Mouse (Mus musculus) heart, embryonic 11.5 days (tissue): ENCODE results near the gene Mpc2. TPM values are rescaled to one million over a fixed set of nuclear protein-coding genes. Genes with fewer than 3 reads are reported as not detected.

Experiments
- ATAC-seq: fragments of 200-750 bp; cut with Nextera tagmentation; replicated peaks from 2 replicates; pipeline ENCODE4 v1.8.0; 2017; ENCODE audit warnings: moderate library complexity; ENCODE audit not compliant: insufficient number of reproducible peaks, low FRiP score, low TSS enrichment
- H3K27ac ChIP-seq: fragments of 300-500 bp; sonication (generic); 2 replicates; pipeline ENCODE4 v1.5.1; 2014; ENCODE audit warnings: mild to moderate bottlenecking, low read depth, low read length
- H3K27me3 ChIP-seq: fragments of 300-500 bp; sonication (generic); 2 replicates; pipeline ENCODE4 v1.6.1; 2014; ENCODE audit warnings: mild to moderate bottlenecking, low read length, mixed read lengths; ENCODE audit not compliant: control insufficient read depth, insufficient read depth
- H3K36me3 ChIP-seq: fragments of 300-500 bp; sonication (generic); 2 replicates; pipeline ENCODE4 v1.6.1; 2014; ENCODE audit warnings: mild to moderate bottlenecking, low read length, moderate library complexity, mixed read lengths; ENCODE audit not compliant: control insufficient read depth, insufficient read depth
- H3K4me1 ChIP-seq: fragments of 300-500 bp; sonication (generic); 2 replicates; pipeline ENCODE4 v1.6.1; 2014; ENCODE audit warnings: low read length; ENCODE audit not compliant: control insufficient read depth, insufficient read depth
- H3K4me2 ChIP-seq: fragments of 300-500 bp; sonication (generic); 2 replicates; pipeline ENCODE4 v1.6.1; 2014; ENCODE audit warnings: mild to moderate bottlenecking, moderate library complexity
- H3K4me3 ChIP-seq: fragments of 300-500 bp; sonication (generic); 2 replicates; pipeline ENCODE4 v1.5.1; 2014; ENCODE audit warnings: low read depth, low read length
- H3K9ac ChIP-seq: fragments of 300-500 bp; sonication (generic); 2 replicates; pipeline ENCODE4 v1.6.1; 2014; ENCODE audit warnings: mild to moderate bottlenecking, low read depth, low read length, moderate library complexity
- H3K9me3 ChIP-seq: fragments of 300-500 bp; sonication (generic); replicated peaks from 2 replicates; pipeline ENCODE4 v1.6.1; 2016; ENCODE audit warnings: low read length; ENCODE audit not compliant: control insufficient read depth
- WGBS: fragments of 180-500 bp; shearing (Covaris S2); extraction: QIAGEN DNeasy Blood & Tissue Kit; methylation state at CpG from one replicate; pipeline ENCODE4 v1.1.7; 2014; ENCODE audit not compliant: insufficient replicate concordance; 5-methylcytosine and 5-hydroxymethylcytosine counted together
- polyA plus RNA-seq: library from polyadenylated mRNA; unstranded; fragments of >200 nt; fragmentation: Nextera tagmentation; extraction: Ambion mirVana; gene quantifications from 2 replicates; pipeline ENCODE4 v1.2.1, GENCODE M21; 2014

The Mpc2 gene
- polyA plus RNA-seq, 1 experiment from 2014 or later, result 212 TPM

DNA sequence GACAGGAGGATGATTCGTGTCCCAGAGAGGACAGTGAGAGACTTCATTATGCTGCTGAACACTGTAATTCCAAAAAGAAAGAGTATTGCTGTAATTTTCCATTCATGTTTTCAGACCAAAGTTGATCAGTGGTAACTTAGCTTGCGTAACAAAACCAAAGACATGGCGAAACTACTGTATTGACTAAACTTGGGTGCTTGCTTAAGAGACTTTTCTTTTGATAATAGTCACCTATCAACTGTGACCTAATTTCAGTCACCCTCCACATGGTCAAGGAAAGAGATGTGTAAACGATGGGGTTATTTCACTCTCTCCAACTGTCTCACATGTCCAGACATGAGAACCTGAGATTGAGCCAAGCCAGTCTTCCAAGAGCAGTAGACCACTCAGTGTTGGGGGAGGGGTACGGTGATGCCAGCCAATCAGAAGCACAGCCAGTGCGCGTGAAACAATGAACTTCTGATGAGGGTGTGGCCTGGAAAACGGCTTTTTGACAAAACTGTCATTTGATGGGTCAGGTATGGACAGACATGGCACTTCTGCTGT is 24.3 kb downstream of the Mpc2 start, which contains the start of gene Adcy10:
TSS of gene Adcy10 (plus strand) at position 496 of the 546 bp plus-strand sequence.
- WGBS, result 87% methylated on average over 8 of the region's 8 CpGs
- H3K9me3 ChIP-seq, result no peaks in the 10 kb centered on the region
- no peak within 1 kb of the TSS for H3K4me2 ChIP-seq
- no peak within 1 kb of the TSS for H3K27ac ChIP-seq
- 0 out of 2 replicates have a peak, but pooled peaks cover 2% of the 10 kb centered on the region for H3K36me3 ChIP-seq
- no peak within 1 kb of the TSS for H3K4me3 ChIP-seq
- no peaks in the 10 kb centered on the region for H3K4me1 ChIP-seq
- H3K9ac ChIP-seq, result no peak within 1 kb of the TSS
- no peak for ATAC-seq
- H3K27me3 ChIP-seq, result no peaks in the 10 kb centered on the region

DNA sequence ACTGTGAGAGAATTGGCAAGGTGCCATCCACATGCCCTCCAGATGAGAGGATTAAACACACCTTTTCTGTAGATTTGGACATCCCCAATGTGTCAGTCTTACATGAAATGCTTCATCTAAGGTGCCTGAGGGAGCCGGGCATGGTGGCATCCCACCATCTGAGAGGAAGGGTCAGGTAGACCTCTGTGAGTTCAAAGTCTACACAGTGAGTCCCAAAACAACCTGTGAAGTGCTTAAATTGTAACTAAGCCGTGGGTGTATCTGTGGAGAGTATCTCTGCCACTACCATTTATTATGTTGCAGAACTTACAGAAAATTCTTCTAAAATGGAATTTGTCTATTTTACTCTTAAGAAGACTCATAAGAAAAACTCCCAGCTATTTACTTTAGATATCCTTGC is 25.7 kb downstream of the Mpc2 start:
- WGBS, result 84% methylated on average over 2 of the region's 2 CpGs
- no peak for ATAC-seq
- Histone ChIP-seq H3K4me2 (no peak overlapping the region), H3K27ac (no peak overlapping the region), H3K36me3 (0 out of 2 replicates have a peak, but pooled peaks cover 2% of the 10 kb centered on the region), H3K9ac (no peak overlapping the region), H3K9me3 (no peaks in the 10 kb centered on the region), H3K4me3 (no peak overlapping the region), H3K4me1 (no peaks in the 10 kb centered on the region), H3K27me3 (no peaks in the 10 kb centered on the region)

DNA sequence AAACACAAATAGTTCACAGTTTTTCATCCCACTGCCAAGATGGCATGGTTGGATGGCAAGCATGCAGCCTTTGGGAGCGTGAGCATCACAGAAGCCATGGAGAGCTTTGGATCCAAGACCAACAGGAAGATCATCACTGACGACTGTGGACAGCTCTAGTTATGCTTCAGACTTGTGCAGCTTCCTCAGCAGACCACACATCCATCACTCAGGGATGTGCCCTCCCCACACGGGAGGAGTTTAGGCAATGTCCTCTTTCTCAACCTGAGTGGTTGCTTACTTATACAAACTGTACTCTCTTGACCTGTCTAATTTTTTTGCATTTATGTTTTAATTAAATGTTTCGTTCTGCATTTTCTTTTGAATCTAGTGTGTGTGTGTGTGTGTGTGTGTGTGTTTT is 28.8 kb downstream of the Mpc2 start:
- no peaks in the 10 kb centered on the region for H3K27me3 ChIP-seq
- no peaks in the 10 kb centered on the region for H3K9me3 ChIP-seq
- H3K9ac ChIP-seq, result no peak overlapping the region
- no peaks in the 10 kb centered on the region for H3K4me1 ChIP-seq
- WGBS, result 81% methylated on average over 4 of the region's 4 CpGs
- no peaks in the 10 kb centered on the region for H3K36me3 ChIP-seq
- no peak overlapping the region for H3K4me3 ChIP-seq
- H3K27ac ChIP-seq, result no peak overlapping the region
- no peak overlapping the region for H3K4me2 ChIP-seq
- ATAC-seq, result no peak

DNA sequence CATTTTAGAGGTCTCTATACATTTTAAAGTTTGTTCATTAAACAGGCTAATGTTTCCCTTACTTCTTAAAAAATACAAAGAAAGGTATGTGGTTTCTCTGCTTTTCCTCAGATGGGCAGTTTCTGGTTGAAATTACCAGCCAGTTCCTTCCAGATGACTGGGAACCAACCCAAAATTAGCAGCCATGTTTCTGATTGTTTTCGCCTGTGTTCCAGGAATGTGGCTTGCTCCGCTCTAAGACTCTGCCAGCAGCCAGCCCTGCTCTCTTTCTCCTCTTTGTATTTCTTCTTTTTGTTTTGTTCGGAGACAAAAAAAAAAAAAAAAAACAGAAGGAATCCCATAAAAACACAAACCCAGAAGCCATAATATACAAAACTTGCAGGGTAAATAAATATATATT is 38.4 kb downstream of the Mpc2 start:
- H3K9me3 ChIP-seq, result no peaks in the 10 kb centered on the region
- no peaks in the 10 kb centered on the region for H3K36me3 ChIP-seq
- no peaks in the 10 kb centered on the region for H3K27me3 ChIP-seq
- 58% methylated on average over 3 of the region's 3 CpGs for WGBS
- peaks cover 6% of the 10 kb centered on the region for H3K4me1 ChIP-seq
- no peak overlapping the region for H3K27ac ChIP-seq
- no peak for ATAC-seq
- H3K4me2 ChIP-seq, result no peak overlapping the region
- no peak overlapping the region for H3K4me3 ChIP-seq
- H3K9ac ChIP-seq, result no peak overlapping the region

DNA sequence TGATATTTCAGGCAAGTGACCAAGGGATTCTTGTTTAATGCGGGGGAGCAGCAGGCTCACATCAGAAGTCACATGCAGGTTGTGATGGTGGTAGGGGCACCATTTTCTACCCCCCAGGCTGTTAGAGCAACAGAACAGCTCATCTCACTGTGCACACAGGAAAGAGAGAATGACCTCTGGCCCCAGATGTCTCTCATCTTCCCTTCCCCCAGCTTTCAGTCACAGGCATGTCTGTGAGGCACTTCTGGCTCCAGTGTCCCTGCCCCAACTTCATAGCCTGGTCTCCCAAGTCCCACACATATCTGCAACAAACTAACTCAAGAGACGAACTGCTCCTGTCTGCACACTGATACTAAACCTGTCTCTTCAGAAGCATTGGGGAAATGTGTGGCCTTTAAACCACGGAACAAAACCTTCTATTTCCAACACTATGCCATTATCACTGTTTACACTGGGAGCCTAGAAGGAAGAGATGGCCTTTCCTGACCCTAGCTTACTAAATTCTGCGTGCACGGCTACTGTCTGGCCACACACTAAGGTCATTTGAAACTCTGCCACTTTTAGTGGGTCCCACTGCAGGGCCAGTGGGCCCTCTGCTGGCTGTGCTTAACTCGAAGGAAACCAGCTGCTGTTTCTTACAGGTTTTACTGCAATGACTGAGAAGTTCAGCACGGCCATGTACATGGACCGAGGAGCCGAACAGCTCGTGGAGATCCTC is 43.0 kb downstream of the Mpc2 start:
- Histone ChIP-seq H3K4me3 (no peak overlapping the region), H3K9ac (no peak overlapping the region), H3K36me3 (no peaks in the 10 kb centered on the region), H3K4me1 (peaks cover 6% of the 10 kb centered on the region), H3K27ac (no peak overlapping the region), H3K4me2 (no peak overlapping the region), H3K27me3 (no peaks in the 10 kb centered on the region), H3K9me3 (no peaks in the 10 kb centered on the region)
- WGBS, result 32% methylated on average over 10 of the region's 10 CpGs
- no peak; the same call in 1 of the 2 replicates for ATAC-seq

DNA sequence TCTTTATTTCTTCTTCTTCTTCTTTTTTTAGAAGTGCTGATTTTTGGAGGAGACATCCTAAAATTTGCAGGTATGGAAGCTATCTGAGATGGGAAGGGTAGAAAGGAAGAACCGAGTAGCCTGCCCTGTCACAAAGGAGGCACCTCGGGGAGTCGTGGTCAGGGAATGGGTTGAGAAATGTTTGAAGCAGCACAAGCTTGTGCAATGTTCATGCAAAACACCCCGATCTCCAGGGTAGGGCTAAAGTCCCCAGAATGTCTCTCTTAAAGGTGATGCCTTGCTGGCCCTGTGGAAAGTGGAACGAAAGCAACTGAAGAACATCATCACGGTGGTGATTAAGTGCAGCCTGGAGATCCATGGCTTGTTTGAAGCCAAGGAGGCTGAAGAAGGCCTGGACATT is 45.9 kb downstream of the Mpc2 start:
- Histone ChIP-seq H3K4me3 (no peak overlapping the region), H3K36me3 (no peaks in the 10 kb centered on the region), H3K4me1 (peaks cover 6% of the 10 kb centered on the region), H3K27ac (no peak overlapping the region), H3K9me3 (no peaks in the 10 kb centered on the region), H3K27me3 (no peaks in the 10 kb centered on the region), H3K4me2 (no peak overlapping the region), H3K9ac (no peak overlapping the region)
- WGBS, result 80% methylated on average over 6 of the region's 6 CpGs
- ATAC-seq, result no peak

DNA sequence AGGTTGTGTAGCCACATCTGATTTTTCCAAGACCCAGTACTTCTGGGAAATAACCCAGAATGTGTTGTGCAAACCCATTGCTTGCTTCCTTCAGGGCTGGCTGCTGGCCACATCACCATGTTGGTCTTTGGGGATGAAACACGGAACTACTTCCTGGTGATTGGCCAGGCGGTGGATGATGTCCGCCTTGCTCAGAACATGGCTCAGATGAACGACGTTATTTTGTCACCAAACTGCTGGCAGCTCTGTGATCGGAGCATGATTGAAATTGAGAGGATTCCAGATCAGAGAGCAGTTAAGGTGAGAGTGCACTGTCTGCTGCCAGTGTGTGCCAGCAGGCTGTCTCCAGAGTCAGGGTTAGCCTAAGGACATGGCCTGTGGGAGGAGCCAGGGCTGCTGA is 49.7 kb downstream of the Mpc2 start:
- H3K27ac ChIP-seq, result no peak overlapping the region
- H3K9me3 ChIP-seq, result no peaks in the 10 kb centered on the region
- no peak overlapping the region for H3K9ac ChIP-seq
- H3K27me3 ChIP-seq, result no peaks in the 10 kb centered on the region
- H3K4me2 ChIP-seq, result no peak overlapping the region
- H3K4me1 ChIP-seq, result no peaks in the 10 kb centered on the region
- no peak for ATAC-seq
- 80% methylated on average over 6 of the region's 6 CpGs for WGBS
- no peaks in the 10 kb centered on the region for H3K36me3 ChIP-seq
- no peak overlapping the region for H3K4me3 ChIP-seq

DNA sequence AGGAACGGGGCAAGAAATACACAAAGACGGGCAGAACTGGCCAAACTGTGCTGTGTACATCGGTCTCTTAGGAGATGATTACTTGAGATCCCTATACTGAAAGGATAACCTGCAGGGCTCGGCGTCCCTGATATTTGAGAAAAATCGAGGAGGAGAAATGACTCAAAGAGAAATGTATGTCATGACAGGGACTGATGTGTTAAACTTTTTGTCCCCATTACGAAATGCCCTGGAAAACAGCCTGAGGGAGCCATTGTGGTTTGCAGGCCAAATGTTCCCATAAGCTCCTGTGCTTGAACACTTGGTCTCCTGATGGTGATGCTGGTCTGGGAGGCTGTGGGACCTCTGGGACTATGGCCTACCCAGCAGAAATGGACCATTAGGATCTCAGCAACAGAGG is 60.3 kb downstream of the Mpc2 start:
- Histone ChIP-seq H3K4me2 (no peak overlapping the region), H3K27me3 (no peaks in the 10 kb centered on the region), H3K27ac (no peak overlapping the region), H3K36me3 (no peaks in the 10 kb centered on the region), H3K4me1 (no peaks in the 10 kb centered on the region), H3K9me3 (no peaks in the 10 kb centered on the region), H3K9ac (no peak overlapping the region), H3K4me3 (no peak overlapping the region)
- WGBS, result 79% methylated on average over 7 of the region's 7 CpGs
- no peak for ATAC-seq
